Mouse (Mus musculus): ENCODE results near the gene Tk2. TPM values are rescaled to one million over a fixed set of nuclear protein-coding genes. Genes with fewer than 3 reads are reported as not detected.
"Not testable (repeated sequence)": the region's sequence is repeated elsewhere in the genome, so short reads cannot be mapped to it uniquely, and the experiment has no call there.

Tk2 gene
- total RNA-seq (2021): 52.3 and 78.8 TPM in 2 replicates
- long read RNA-seq, transcript Tk2-201 (10 exons, 2,406 nt): major isoform, 46 of 107 reads
- long read RNA-seq, transcript Tk2-202 (9 exons, 2,312 nt): minor isoform, 26 of 107 reads
- long read RNA-seq, partial matches to known transcripts: 5 of 107 reads
- long read RNA-seq, other reads (novel, unspliced or antisense): 29 of 107 reads

DNA sequence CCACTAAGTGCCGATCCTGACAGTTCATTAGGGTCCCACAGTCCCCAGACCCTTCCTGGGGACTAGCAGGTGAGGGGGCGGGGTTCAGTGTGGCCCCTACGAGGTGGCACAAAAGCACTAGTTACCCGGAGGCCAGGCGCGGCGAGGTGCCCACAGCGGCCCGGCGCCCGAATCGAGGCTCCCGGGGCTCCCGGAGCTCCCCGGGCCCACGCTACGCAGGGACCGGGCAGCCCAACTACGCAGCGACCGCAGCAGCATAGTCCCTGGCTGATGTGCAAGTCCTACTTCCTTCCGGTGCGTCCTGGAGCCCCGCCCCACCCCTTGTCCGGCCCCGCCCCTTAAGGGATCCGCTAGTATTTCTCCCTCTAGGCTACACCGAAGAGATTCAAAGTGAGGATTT is at the start of gene Tk2:
Gene Tk2 (minus strand): TSS at position 283 of the 400 bp plus-strand sequence.
- peak; percentile 84 for DNase-seq

DNA sequence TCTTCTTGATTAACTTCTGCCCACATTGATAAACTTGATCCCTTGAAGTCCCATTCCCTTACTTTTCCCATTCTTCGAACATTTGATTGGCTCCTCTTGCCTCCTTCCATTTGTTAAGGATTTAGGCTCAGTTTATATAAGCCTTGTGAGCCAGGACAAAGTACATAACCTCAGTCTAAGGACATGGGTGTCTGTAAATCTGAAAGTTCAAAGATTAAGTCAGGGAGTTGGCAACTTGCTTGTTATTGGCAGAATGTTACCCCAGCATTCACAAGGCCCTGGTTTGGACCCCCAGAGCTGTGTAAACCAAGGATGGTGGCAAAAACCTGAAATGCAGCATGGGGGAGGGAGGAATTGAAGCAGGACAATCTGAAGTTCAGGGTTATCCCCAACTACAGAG is 46.0 kb upstream of the Tk2 start:
- DNase-seq: no peak

DNA sequence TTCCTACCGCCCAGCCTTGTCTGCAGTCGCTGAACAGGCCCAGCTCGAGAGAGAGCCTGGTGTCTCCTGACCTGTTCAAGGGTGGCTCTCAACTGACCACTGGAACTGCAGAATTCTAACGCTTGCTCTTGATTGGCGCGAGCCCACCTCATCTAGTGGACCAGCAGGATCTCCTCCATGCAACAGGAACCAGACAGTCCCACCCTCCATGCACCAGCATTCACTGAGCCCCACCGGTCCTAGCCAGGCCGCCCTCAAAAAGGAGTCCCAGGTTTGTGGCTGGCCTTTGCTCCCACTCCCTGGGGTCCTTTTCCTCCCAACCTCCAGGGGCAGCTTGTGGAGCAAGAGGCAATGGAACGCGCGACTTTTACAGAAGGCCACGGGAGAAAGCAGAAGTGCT is 44.7 kb upstream of the Tk2 start, which contains the start of gene Cmtm2a:
Gene Cmtm2a (minus strand): TSS at position 101 of the 400 bp plus-strand sequence.
- DNase-seq: not testable (repeated sequence)

DNA sequence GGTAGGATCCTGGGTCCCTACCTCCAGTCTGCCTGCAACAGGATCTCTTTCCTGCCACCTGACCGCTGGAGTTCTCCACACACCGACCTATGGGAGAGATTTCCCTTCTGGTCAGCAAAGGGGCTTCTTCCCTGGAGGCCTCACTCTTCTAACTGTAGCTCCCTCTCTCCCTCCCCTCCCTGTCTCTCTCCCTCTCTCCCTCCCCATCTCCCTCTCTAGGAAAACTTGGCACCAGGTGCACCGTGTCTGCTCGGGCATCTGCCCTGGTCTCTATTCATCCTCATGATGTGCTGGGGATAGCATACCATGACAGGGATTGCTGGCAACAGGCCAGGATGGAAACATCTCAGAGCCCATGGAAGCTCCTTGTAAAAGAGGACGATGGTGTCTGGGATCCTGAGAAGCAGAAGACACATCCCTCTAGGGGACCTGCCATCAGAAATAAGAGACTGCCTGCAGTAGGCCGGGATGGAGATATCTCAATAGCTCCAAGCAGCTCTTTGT is 20.6 kb upstream of the Tk2 start:
- DNase-seq: no peak

DNA sequence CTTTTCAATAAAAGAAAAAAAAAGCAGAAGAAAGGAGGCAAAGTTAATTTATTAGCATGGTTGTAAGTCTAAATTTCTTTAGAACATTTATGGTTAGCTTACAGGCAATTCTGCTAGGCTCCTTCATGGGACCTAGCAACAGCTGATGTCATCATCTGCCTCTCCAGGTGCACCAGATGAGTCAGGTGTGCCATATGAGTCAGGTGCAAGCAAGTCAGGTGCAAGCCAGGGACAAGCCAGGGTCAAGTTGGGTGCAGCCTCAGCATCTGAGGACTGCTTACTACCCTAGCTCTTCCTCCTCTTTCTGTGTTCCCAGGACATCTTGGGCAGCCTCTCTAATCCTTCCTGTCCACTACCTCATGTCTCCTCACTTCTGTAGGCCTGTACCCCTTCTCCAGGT is 20.0 kb upstream of the Tk2 start:
- DNase-seq: no peak

DNA sequence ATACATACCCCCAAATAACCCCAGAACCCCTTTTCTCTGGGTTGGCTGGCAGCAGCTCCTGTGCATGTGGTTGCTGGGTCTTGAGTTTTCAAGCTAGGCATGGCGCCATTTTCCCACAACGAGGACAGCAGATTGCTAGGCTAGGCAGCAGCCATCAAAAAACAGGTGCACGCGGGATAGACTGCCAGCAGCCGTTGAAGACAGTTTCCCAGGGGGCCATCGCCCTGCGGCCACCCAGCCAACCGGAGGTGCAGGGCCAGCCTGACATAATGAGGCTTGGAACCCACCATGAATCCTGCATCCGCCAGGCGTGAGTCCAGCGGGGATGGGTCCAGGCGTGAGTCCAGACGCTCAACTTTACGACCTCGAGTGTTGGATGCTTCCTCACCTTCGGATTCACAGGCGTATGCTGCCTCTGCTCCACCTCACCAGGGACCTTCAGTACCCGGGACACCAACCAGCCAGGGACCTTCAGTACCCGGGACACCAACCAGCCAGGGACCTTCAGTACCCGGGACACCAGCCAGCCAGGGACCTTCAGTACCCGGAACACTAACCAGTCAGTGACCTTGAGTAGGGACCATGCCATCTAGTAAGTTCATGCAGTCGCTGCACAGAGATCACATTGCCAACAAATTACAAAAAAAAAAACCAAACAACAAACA is 16.0 kb upstream of the Tk2 start:
- peak; percentile 20 for DNase-seq

DNA sequence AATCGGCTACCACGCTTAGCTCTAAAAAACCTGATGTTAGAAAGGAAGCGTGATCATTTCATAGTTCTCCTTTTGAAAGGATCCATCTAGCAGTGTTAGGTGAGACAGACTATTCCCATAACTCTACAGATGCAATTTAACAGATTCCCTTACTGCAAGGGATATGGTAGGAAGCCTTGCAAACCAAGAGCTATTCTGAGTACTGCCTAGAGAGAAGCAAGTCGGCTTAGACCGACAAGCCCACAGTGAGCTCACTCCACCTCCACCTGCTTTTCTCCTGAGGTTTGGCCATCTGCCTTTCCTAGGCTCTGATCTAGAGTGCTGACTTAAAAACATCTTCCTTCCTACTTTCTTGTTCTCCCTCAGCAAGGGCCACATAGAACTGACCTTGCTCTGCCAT is 13.4 kb upstream of the Tk2 start:
- DNase-seq: not testable (repeated sequence)

DNA sequence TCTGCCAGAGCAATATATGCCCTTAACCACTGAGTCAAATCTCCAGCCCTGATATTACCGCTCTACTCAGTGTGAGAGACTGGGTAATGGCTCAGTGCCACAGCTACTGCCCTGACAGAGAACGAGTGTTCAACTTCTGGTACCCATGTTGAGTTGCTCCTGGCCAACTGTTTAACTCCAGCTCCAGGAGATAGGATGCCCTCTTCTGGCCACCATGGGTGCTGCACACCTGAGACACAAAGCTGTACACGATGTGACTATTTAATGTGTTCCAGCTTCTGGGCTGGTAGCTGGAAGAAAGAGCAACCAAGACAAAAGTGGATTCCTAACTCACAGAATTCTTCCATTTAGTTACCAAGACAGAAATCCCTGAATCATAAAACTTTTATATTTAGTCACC is 4.7 kb upstream of the Tk2 start:
- peak; percentile 38 for DNase-seq

DNA sequence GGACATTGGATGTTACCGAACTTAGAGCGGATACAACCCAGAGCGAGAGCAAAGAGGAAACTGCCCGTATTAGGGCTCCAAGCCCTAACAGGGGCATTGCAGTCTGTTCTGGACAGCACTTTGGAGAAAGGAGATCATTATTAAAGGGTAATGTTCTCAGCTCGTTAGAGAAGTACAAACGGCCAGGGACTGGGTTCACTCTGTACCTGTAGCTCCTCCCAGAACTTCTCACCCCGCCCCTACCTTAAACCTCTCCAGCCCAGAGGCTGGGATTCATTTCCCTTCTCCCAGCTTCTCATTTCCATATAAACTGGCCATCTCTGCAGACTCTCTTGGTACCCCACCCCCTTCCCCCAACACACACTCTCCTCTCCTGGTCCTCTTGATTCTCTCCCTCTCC is 3.1 kb upstream of the Tk2 start:
- DNase-seq: no peak

DNA sequence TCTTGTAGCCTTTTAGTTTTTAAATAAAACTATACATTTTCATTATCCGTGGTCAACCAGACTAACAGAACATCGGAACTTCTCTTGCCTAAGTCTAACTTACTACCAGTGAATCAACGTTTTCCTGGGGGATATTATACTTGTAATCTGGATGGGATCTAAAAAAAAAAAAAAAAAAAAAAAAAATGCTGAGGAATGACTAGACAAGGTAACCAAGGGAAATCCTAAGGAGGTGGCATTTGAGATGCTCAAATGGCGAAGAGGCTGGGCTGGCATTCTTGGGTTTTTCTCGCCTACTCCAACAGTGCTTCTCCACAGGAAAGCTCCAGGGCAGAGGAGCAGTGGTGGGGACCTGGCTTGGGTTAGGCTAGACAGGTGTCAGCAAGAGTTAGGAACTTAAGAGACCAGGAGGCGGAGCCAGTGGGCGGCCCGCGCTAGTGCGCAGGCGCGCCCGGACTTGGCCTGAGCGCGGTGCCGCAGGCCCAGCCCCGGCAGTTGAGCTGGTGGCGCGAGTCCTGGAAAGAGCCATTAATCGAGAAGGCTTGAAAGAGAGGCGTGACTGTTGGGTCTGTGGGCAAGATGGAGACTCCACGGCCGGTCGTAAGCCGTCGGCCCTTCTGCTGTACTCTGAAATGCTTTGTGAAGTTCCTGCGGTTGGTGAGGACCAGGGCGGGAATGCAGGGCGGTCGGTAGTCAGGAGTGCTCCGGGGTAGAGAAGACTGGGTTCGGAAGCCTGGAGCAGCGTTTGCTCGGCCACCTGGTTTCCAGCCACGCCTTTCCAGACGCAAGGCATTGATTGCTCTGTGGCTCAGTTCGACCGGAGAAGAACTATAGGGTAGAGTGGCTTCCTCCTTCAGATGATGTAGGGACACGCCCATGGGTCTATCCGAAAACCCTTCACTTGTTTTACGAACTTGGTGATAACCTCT is 2.3 kb upstream of the Tk2 start, which contains the start of gene Cklf:
Gene Cklf (plus strand): TSS at position 423 of the 929 bp plus-strand sequence.
- DNase-seq: peak; percentile 88

DNA sequence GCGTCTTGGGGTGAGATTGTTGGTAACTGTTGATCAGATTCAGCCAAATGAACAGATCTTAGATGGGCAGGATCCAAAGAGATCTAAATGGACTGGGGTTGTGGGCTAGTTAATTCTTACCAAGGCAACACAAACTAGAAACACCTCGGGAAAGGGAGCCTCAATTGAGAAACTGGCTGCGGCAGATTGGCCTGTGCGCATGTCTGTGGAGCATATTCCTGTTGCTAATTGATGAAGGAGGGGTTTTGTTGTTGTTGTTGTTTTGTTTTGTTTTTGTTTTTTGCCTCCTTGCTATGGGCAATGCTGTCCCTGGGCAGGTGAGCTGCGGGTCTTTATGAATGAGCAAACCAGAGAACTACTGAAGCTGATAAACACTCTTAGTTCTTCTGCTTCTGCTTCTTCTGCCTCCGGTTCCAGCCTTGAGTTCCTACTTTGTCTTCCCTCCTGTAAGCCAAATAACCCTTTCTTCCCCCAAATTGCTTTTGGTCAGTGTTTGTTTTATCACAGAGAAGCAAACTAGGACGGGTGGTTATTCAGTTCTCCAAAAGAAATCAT is 1.2 kb upstream of the Tk2 start:
- DNase-seq: no peak

DNA sequence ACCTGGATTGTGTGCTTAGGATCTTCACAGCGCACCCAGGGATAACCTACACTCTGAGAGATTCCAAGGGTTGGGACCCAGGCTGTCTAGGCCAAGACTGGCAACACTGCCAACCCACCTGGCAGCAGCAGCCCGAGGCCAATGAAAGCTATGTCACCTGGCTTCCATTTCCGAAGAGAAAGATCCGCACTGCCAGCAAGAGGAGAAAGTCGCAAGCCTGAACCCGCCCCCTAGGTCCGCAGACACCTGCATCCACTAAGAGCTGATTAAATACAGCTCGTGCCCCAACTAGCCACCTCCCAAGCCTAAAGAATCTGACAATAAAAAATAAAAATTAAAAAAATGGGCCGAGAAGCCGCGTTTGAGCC is 466 bp downstream of the Tk2 start:
- no peak for DNase-seq

DNA sequence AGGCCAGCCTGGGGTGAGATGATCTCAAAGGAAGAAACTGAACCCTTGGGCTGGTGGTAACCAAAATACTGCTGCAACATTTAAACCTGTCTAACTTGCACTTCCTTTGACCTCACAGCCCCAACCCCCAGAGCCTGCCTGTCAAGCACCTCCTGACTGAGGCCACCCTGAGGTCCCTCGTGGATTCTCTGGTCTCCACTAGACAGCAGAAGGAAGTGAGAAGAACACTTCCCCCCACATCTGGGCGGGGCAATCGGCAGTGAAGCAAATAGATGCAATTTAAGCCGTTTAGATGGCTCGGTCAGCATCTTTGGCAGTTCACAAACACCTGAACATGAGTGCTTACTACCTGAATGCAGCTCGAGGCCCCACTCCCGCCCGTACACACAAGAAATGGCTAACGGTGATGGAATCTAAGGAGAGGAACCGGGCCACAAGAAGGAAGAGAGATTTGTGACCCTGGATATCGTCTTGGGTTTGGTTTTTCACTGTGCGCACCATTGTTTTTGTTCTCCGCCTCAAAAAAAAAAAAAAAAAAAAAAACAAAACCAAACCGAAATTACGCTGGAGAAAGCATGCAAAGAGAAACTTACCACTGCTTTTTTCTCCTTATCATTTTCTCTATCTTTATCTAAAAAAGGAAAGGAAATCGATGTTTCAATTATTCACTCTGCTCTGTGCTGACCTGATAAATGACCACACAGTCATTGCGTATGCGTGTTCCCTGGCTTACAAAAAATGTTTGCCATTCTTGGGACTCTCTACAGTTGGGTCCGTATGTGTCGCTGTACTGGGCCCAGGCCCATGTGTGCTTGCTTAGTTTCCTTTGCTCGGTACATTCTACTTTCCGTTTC is 1.1 kb downstream of the Tk2 start:
- DNase-seq: no peak

DNA sequence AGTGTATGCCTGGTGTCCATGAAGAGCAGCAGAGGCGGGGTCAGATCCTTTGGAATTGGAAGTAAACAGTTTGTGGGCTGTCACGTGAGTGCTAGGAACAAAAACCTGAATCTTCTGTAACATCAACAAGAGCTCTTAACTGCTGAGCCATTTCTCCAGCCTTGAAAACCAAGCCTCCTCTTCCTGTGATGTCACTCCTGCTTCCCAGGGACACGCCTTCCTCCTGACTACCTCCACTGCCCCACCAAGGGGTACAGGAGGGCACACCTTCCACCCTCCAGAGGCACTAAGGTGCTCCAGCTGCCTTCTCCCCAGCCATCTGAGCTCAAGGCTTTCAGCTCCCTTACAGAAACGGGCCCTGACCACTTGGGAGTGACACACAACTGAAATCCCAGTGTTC is 1.7 kb downstream of the Tk2 start:
- no peak for DNase-seq

DNA sequence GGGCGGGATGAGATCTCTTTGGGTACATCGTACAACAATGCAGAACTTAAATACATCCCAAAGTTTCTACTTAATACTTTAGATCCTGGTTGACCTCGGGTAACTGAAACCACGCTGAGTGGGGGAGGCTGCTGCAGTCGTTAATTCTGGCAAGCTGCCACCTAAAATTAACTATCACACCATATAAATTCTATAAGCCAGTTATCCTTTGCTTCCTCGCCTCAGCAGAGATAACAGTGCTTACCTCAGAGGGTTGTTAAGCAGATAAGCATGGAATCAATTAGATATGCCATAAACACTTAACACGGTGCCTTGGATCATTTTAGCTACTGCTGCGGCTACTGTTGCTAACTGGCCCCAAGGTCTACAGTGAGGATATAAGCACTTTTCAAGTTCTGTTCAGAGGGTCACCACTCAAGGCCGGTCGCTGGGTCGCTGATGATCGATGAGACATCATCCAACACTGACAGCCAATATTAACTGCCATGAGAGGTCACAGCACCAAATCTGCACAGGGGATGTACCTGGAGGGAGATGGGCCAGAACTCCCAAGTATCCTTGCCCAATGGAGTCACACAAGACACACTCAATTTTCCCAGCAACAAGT is 6.2 kb downstream of the Tk2 start:
- no peak for DNase-seq

DNA sequence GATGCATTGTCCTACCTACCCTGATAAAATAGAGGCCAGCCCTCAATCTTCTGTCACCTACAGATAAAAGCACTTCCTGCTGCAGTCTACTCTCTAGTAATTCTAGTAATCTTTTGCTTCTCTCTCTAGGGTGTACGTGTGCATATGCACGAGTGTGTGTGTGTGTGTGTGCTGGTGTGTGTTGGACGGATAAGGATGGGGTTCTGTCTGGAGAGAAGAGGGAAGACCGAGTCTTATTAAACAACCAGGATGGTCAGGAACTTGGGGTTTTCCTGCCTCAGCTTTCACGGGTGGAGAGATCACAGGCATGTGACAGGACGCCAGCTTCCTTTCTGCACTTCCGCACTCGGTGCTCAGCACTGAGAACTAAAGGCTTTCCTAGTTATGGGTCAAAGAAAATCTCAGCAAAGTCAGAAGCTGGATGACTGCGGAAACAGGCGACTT is 8.9 kb downstream of the Tk2 start:
- DNase-seq: no peak

DNA sequence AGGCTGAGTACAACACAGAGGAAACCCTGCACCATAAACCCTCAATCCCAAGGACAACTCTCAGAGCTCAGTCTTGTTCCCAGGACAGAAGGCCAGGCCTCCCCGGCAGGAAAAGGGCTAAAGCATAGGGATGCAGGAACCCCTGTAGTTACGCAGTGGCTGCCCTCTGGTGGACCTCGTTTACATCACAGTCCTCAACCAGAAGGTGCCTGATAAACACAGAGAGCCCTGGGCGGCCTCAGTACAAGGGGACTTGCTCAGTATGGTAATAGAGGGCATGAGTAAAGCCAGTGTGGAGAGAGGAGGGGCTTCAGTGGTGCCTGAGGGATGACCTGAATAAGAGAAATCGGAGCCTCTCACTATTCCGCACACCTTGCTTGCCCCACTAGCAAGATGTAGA is 13.8 kb downstream of the Tk2 start:
- DNase-seq: peak; percentile 13

DNA sequence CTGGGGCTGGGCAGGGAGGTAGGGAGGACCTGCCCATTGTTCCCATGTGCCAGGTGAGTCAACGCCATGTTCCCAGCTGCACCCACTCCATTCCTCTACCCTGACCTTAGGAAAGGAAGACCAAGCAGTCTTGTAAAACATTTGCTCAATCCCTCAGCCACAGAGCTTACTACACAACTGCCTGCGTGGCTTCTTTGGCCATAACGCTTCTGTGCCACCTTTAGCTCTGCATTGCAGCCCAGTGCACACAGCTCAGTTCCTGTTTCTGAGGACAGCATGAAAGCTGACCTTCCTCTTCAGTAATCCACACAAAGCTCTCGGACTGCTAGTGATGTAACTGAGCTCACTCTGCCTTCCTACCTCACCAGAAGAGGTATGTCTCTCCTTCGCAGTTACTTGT is 15.4 kb downstream of the Tk2 start:
- no peak for DNase-seq

DNA sequence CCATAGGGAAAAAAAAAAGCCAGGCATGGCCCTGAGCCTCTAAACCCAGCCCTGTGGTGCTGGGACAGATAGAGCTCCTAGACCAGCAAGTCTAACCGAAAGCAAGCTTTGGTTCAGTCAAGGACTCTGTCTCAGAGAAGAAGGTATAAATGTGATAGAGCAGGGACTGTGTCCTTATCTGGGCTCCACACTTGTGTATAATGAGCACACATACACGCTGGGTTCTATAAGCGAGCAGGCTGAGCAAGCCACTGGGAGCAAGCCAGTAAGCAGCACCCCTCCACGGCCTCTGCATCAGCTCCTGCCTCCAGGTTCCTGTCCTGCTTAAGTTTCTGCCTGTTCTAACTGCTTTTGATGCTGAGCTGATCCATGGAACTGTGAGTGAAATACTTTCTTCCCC is 16.3 kb downstream of the Tk2 start:
- no peak for DNase-seq

DNA sequence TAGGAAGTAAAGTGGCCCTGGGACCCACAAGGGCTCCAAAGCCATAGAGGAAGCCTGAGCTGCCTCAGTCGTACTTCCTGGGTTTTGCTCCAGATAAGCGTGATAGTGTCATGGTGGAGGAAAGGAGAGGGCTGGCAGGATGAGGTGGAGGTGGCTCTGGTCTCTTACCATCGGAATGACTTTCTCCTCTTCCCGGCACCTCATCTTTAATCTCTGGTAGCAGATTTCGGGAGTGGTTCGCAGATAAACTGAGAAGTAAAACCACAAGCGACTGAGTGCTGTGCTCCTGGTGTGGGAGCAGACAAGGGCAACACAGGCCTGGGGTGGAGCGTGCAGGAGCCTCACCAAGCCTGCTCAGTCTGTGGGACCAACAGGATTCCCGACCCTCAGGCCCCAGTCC is 18.0 kb downstream of the Tk2 start:
- no peak for DNase-seq

DNA sequence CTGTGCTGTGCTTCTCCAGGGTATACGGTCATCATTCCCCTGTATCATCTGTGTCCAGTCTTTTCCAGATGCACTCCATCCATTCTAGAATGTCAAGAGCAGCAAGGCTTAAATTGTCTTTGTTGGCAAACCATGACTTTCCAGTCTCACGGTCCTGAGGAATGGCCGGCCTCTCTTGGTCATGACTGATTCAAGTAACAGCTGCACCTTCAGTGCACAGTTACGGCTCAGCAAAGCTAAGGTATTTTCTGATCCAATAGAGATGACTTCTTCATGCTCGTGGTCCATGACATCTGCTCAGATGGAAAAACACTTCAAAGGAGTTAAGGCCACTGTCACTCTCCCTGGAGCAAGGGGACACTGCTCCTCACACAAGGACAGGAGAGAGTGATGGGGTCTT is 21.3 kb downstream of the Tk2 start:
- no peak for DNase-seq

Measured in adrenal gland, postnatal 25 days (tissue).